Mouse (Mus musculus) left cerebral cortex, adult 11 months (tissue): Measurements from ENCODE around the gene Cyp2d34.

Experiments used
- DNase-seq: peaks from one replicate; pipeline ENCODE4 v3.0.0; 2022; ENCODE audit warnings: low spot score

Cyp2d34 gene

GRCm38 (mm10) chr15:82620531-82621202 lies at the start of gene Cyp2d34:
TSS of gene Cyp2d34 (minus strand) at chr15:82620946.
- no peak for DNase-seq

GRCm38 (mm10) chr15:82656346-82656745 lies 35.6 kb upstream of the Cyp2d34 start:
- DNase-seq: no peak

GRCm38 (mm10) chr15:82644371-82644770 lies 23.6 kb upstream of the Cyp2d34 start:
- no peak for DNase-seq

- no peak for DNase-seq
These were observed 23.0 kb upstream of the Cyp2d34 start for GRCm38 (mm10) chr15:82643771-82644170.

- no peak for DNase-seq
These were observed 22.0 kb upstream of the Cyp2d34 start for GRCm38 (mm10) chr15:82642771-82643170.

GRCm38 (mm10) chr15:82641921-82642320 lies 21.2 kb upstream of the Cyp2d34 start:
- DNase-seq: no peak

- DNase-seq: no peak
These were observed 20.6 kb upstream of the Cyp2d34 start for GRCm38 (mm10) chr15:82641390-82641789.

GRCm38 (mm10) chr15:82640201-82640600 lies 19.5 kb upstream of the Cyp2d34 start:
- no peak for DNase-seq

- DNase-seq: no peak
These were observed 16.7 kb upstream of the Cyp2d34 start for GRCm38 (mm10) chr15:82637130-82638075.

GRCm38 (mm10) chr15:82634976-82635375 lies 14.2 kb upstream of the Cyp2d34 start:
- no peak for DNase-seq

GRCm38 (mm10) chr15:82621993-82622392 lies 1.2 kb upstream of the Cyp2d34 start:
- DNase-seq: no peak

- DNase-seq: no peak
These were observed 2.3 kb downstream of the Cyp2d34 start for GRCm38 (mm10) chr15:82618362-82619020.

GRCm38 (mm10) chr15:82582621-82583020 lies 38.1 kb downstream of the Cyp2d34 start:
- no peak for DNase-seq

- DNase-seq: no peak
These were observed 41.7 kb downstream of the Cyp2d34 start for GRCm38 (mm10) chr15:82579071-82579470.

GRCm38 (mm10) chr15:82572856-82573255 lies 47.9 kb downstream of the Cyp2d34 start:
- DNase-seq: no peak
